Mouse (Mus musculus) bone marrow macrophage, adult 2 months (primary cell): ENCODE data around the gene Rslcan18. TPM values are rescaled to one million over a fixed set of nuclear protein-coding genes. Genes with fewer than 3 reads are reported as not detected.
A peak's percentile ranks its signal among the peaks of the same experiment; 100 is the strongest.
"Not testable (repeated sequence)": the region's sequence is repeated elsewhere in the genome, so short reads cannot be mapped to it uniquely, and the experiment has no call there.

Experiments
- H3K27ac ChIP-seq: 2 replicates; pipeline ENCODE4 v1.5.1; 2012; ENCODE audit warnings: low read depth, low read length; ENCODE audit not compliant: insufficient read depth
- H3K4me1 ChIP-seq: 2 replicates; pipeline ENCODE4 v1.6.1; 2012; ENCODE audit warnings: low read length; ENCODE audit not compliant: control insufficient read depth, insufficient read depth
- H3K4me3 ChIP-seq: 2 replicates; pipeline ENCODE4 v1.5.1; 2012; ENCODE audit warnings: mild to moderate bottlenecking, low read length, moderate library complexity; ENCODE audit not compliant: insufficient read depth
- CTCF ChIP-seq: IDR thresholded peaks from 2 replicates; pipeline ENCODE4 v1.5.1; 2012; ENCODE audit warnings: low read depth, mild to moderate bottlenecking, low read length, moderate library complexity
- POLR2A ChIP-seq: IDR thresholded peaks from 2 replicates; pipeline ENCODE4 v1.6.1; 2012; ENCODE audit warnings: mild to moderate bottlenecking, low read depth, low read length, borderline replicate concordance
- polyA plus RNA-seq: library from polyadenylated mRNA; stranded (reverse); fragments of >200 nt; gene quantifications from 2 replicates; pipeline ENCODE4 v1.2.4, GENCODE M21; 2012; ENCODE audit not compliant: missing spikeins, insufficient read depth, insufficient read length

Rslcan18 gene
- 0.90 and 1.5 TPM in 2 replicates for polyA plus RNA-seq

DNA sequence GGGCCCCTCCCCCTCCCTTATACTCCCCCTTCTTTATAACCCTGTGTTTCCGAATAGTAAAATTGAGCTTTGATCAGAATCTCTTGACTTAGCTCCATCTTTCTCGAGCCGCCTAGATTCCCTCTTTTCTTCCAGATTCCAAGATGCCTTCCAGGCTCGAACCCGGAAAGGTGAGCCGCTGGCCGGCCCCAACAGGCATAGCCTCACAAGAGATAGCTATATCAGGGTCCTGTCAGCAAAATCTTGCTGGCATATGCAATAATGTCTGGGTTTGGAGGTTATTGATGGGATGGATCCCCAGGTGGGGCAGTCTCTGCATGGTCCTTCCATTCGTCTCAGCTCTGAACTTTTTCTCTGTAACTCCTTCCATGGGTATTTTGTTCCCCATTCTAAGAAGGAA lies at the start of gene Rslcan18:
TSS of gene Rslcan18 (minus strand) at position 101 of the 400 bp plus-strand sequence.
- not testable (repeated sequence) for H3K4me1 ChIP-seq, H3K4me3 ChIP-seq, H3K27ac ChIP-seq

DNA sequence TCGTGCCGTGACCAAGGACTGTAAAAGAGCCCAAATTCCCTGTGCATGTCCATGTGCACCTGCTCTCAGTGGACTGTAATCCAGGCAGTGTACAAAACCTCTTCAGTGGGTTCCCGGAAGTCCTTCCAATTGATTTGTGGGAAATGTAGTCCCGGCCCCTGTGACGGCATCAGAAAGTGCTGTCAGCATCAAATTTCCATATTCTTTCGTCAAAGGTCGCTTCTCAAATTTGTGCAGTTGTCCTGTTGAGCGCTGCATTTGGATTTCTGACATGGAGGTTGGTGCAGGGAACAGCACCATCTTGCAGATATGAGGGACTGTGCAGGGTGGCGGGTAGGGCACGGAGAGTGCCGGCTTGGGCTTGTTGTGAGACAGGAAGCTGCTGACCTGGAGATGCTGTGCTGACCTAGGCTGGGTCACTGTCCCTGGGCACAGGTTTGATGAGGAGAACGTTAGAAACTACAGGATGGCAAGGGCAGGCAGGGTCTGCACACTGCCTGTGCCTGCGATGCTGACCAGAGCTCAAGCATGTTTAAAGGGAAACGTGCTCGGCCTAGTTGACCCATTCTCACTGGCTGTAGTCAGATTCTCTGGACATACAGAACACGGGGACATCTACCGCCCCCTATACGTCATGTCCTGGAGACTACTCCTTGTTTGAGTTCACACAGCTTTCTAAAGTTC lies 12.1 kb upstream of the Rslcan18 start:
- Histone ChIP-seq H3K4me1 (no peaks in the 10 kb centered on the region), H3K4me3 (peak overlapping the region; percentile 88), H3K27ac (0 out of 2 replicates have a peak overlapping the region, but pooled peaks have one; percentile 39)
- TF ChIP-seq POLR2A (no peak; the same call in 1 of the 2 replicates), CTCF (0 out of 2 replicates have a peak, but pooled peaks have one; percentile 14)

GRCm38 (mm10) chr13:67127507-67127906 lies 11.4 kb upstream of the Rslcan18 start:
- not testable (repeated sequence) for H3K4me3 ChIP-seq, H3K27ac ChIP-seq, H3K4me1 ChIP-seq

DNA sequence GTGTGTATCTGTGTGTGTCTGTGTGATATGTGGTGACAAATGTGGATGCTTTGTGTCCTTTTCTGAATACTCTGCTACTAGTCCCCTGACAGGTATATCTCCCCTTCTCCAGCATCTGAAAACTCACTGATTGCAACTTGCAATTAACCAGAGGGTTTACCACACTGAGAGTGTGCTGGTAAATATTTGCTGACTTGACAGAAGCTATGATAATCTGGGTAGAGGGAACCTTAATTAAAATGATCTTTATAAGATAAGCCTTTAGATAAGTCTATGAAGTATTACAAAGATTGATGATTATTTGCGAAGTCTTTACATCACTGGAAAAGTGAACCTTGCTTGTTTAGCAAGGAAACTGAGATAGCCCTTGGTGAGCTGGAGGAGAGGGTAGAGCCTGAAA lies 8.4 kb upstream of the Rslcan18 start:
- Histone ChIP-seq H3K27ac (no peak overlapping the region), H3K4me3 (no peak overlapping the region), H3K4me1 (no peaks in the 10 kb centered on the region)
- TF ChIP-seq CTCF, result no peak
- TF ChIP-seq POLR2A, result no peak

DNA sequence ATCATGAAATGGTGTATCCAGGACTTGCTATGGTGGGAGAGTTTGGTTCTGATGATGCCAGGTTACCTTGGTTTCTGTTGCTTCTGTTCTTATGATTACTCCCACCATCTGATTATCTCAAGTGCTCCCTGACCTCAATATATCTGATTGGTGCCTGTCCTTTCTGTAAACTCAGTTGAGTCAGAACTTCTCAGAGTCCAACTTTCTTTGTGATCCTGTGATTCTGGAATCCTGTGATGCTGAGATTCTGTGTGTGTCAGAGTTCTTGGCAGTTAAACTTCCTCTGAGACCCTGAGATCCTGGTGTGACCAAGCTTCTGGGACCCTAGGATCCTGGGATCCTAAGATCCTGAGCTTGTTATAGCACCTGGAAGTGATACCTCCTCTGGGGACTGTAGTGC lies 5.3 kb upstream of the Rslcan18 start, which contains the start of gene Zfp759:
TSS of gene Zfp759 (plus strand) at position 301 of the 400 bp plus-strand sequence.
- not testable (repeated sequence) for H3K4me3 ChIP-seq

GRCm38 (mm10) chr13:67113287-67113686 lies 2.8 kb downstream of the Rslcan18 start:
- Histone ChIP-seq H3K27ac (no peak overlapping the region), H3K4me3 (no peak overlapping the region), H3K4me1 (no peaks in the 10 kb centered on the region)
- TF ChIP-seq POLR2A (no peak), CTCF (no peak)

More for the DNA sequence above, 5.3 kb upstream of the Rslcan18 start, which contains the start of gene Zfp759:
- H3K27ac ChIP-seq, H3K4me1 ChIP-seq: not testable (repeated sequence)

DNA sequence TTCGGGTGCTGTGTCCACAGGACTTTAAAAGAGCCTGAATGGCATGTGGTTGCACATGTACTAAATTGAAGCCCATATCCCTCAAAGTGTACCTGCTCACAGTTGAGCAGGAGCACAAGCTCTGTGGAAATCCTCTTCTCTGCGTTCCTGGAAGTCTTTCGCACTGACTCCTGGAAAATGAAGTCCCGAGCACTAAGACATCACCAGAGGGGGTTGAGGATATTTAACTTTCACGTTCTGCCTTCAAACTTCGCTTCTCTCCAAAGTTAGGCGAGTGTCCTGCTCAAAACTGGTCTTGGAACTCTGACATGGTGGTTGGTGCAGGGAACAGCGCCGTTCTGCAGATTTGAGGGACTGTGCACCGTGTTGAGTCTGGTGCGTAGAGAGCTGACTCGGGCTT lies 4.0 kb downstream of the Rslcan18 start:
- TF ChIP-seq CTCF, result no peak
- no peak for TF ChIP-seq POLR2A
- no peak overlapping the region for H3K4me3 ChIP-seq
- H3K4me1 ChIP-seq, result peaks cover 5% of the 10 kb centered on the region; the same call in 1 of the 2 replicates
- H3K27ac ChIP-seq, result no peak overlapping the region

- H3K27ac ChIP-seq, result no peak overlapping the region
- H3K4me3 ChIP-seq, result peak overlapping the region; percentile 49
- peaks cover 5% of the 10 kb centered on the region; the same call in 1 of the 2 replicates for H3K4me1 ChIP-seq
- TF ChIP-seq POLR2A, result no peak
- TF ChIP-seq CTCF, result peak; percentile 57; the same call in 1 of the 2 replicates
Measured at GRCm38 (mm10) chr13:67108821-67109206, 7.2 kb downstream of the Rslcan18 start.

DNA sequence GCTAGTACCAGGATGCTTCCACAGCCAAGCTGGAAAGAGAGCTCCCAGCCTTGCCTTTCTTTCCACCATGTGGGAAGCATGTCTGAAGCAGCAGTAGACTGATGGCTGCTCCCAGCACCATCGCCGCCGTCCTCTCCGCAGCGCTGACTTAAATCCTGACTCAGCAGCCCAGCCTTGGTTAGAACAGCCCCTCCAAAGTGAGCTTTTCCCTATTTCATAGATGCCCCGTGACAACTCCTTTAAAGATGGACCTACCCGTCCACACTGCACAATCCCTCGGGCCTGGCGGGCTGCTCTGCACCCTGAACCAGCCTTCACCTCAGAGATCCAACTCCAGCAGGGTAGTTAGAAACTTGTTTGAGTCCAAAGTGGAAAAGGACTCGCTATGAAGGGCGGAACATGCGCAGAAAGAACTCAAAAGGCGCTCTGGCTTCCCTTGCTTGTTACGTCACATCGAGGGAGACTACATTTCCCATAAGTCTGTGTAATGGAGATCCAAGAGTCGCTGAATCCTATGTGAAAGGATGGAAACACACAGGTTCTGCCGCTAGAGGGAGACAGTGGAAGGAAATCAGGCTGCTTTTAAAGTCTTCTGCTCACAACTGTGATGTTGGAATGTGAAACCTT lies 7.8 kb downstream of the Rslcan18 start, which contains the start of gene Gm28557:
TSS of gene Gm28557 (minus strand) at position 411 of the 627 bp plus-strand sequence.
- H3K27ac ChIP-seq, result peak within 1 kb of the TSS; percentile 72
- peak within 1 kb of the TSS; percentile 74 for H3K4me3 ChIP-seq
- TF ChIP-seq POLR2A, result no peak
- no peak for TF ChIP-seq CTCF
- H3K4me1 ChIP-seq, result peaks cover 5% of the 10 kb centered on the region; the same call in 1 of the 2 replicates

- peak overlapping the region; percentile 74 for H3K4me3 ChIP-seq
- H3K4me1 ChIP-seq, result peaks cover 5% of the 10 kb centered on the region; the same call in 1 of the 2 replicates
- TF ChIP-seq CTCF (no peak), POLR2A (no peak)
- H3K27ac ChIP-seq, result peak overlapping the region; percentile 72; the same call in 1 of the 2 replicates
Measured at GRCm38 (mm10) chr13:67107681-67108080, 8.4 kb downstream of the Rslcan18 start.
